Mouse (Mus musculus) adipocyte (in vitro differentiated cells): ENCODE data around the gene Aldh8a1.
A peak's percentile ranks its signal among the peaks of the same experiment; 100 is the strongest.

ENCODE experiments used
- DNase-seq: peaks from one replicate; pipeline ENCODE4 v3.0.0-alpha.2; 2016; ENCODE audit warnings: low spot score

The Aldh8a1 gene

GRCm38 (mm10) chr10:21419188-21419587 lies 42.1 kb downstream of the Aldh8a1 start:
- DNase-seq: no peak

- DNase-seq: peak; percentile 7
Observed at GRCm38 (mm10) chr10:21420457-21421424, 43.6 kb downstream of the Aldh8a1 start.

GRCm38 (mm10) chr10:21426515-21426914 lies 49.4 kb downstream of the Aldh8a1 start:
- DNase-seq: no peak

- no peak for DNase-seq
Observed at GRCm38 (mm10) chr10:21427996-21428395, 50.9 kb downstream of the Aldh8a1 start.

GRCm38 (mm10) chr10:21439268-21439667 lies 62.2 kb downstream of the Aldh8a1 start:
- no peak for DNase-seq

- DNase-seq: no peak
Observed at GRCm38 (mm10) chr10:21441020-21441419, 63.9 kb downstream of the Aldh8a1 start.

GRCm38 (mm10) chr10:21441690-21442089 lies 64.6 kb downstream of the Aldh8a1 start:
- no peak for DNase-seq

- DNase-seq: no peak
Observed at GRCm38 (mm10) chr10:21443646-21444324, 66.7 kb downstream of the Aldh8a1 start.

- no peak for DNase-seq
Observed at GRCm38 (mm10) chr10:21444410-21444809, 67.3 kb downstream of the Aldh8a1 start.
